Mouse (Mus musculus) neural tube, embryonic 11.5 days (tissue): ENCODE data around the gene Adamts10. TPM values are rescaled to one million over a fixed set of nuclear protein-coding genes. Genes with fewer than 3 reads are reported as not detected.

ENCODE experiments used
- ATAC-seq: fragments of 200-750 bp; cut with Nextera tagmentation; 2 replicates; pipeline ENCODE4 v1.8.0; 2017; ENCODE audit warnings: moderate number of reproducible peaks, mild to moderate bottlenecking, moderate TSS enrichment, moderate library complexity; ENCODE audit not compliant: insufficient read depth, low FRiP score, low TSS enrichment
- DNase-seq: peaks from one replicate; pipeline ENCODE4 v3.0.0-alpha.2; 2015; ENCODE audit warnings: low spot score
- H3K27ac ChIP-seq: fragments of 300-500 bp; sonication (generic); 2 replicates; pipeline ENCODE4 v1.5.1; 2014; ENCODE audit warnings: low read depth, mild to moderate bottlenecking, low read length
- H3K27me3 ChIP-seq: fragments of 300-500 bp; sonication (generic); 2 replicates; pipeline ENCODE4 v1.6.1; 2014; ENCODE audit warnings: mild to moderate bottlenecking, low read length, mixed read lengths; ENCODE audit not compliant: control insufficient read depth, insufficient read depth
- H3K36me3 ChIP-seq: fragments of 300-500 bp; sonication (generic); 2 replicates; pipeline ENCODE4 v1.6.1; 2014; ENCODE audit warnings: mild to moderate bottlenecking, low read length, moderate library complexity, mixed read lengths; ENCODE audit not compliant: control insufficient read depth, insufficient read depth
- H3K4me1 ChIP-seq: fragments of 300-500 bp; sonication (generic); 2 replicates; pipeline ENCODE4 v1.6.1; 2014; ENCODE audit warnings: low read length, mixed read lengths; ENCODE audit not compliant: control insufficient read depth, insufficient read depth
- H3K4me2 ChIP-seq: fragments of 300-500 bp; sonication (generic); 2 replicates; pipeline ENCODE4 v1.6.1; 2014; ENCODE audit warnings: low read depth, mild to moderate bottlenecking, moderate library complexity
- H3K4me3 ChIP-seq: fragments of 300-500 bp; sonication (generic); 2 replicates; pipeline ENCODE4 v1.5.1; 2014; ENCODE audit warnings: low read depth, low read length
- H3K9ac ChIP-seq: fragments of 300-500 bp; sonication (generic); 2 replicates; pipeline ENCODE4 v1.6.1; 2014; ENCODE audit warnings: mild to moderate bottlenecking, low read length
- H3K9me3 ChIP-seq: fragments of 300-500 bp; sonication (generic); 2 replicates; pipeline ENCODE4 v1.6.1; 2016; ENCODE audit warnings: low read length; ENCODE audit not compliant: control insufficient read depth
- WGBS: fragments of 180-500 bp; shearing (Covaris S2); extraction: QIAGEN DNeasy Blood & Tissue Kit; methylation state at CpG from one replicate; pipeline ENCODE4 v1.1.7; 2014; 5-methylcytosine and 5-hydroxymethylcytosine counted together
- polyA plus RNA-seq: library from polyadenylated mRNA; unstranded; fragments of >200 nt; fragmentation: Nextera tagmentation; extraction: Ambion mirVana; gene quantifications from 2 replicates; pipeline ENCODE4 v1.2.1, GENCODE M21; 2014

Gene Adamts10
- polyA plus RNA-seq, 1 experiment from 2014 or later: 37.0 TPM

DNA sequence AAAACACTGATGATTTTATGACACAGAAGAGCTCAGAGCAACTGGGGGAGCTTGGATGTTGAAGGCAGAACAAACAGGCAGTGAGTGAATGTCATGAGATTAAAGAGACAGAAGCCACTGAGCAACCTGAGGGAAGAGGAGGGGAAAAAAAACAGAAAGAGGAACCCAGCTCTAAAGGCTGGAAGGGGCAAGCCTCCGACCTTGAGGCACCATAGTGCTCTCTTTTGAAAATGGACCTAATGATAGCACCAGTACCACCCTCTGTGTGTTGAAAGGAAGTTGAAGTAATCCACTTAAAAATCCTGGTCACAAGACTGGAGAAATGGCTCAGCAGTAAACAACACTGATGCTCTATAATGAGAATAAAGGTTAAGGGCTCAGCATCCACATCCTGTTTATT, 40.6 kb downstream of the Adamts10 start:
- no peaks in the 10 kb centered on the region for H3K27me3 ChIP-seq
- 52% methylated on average over 1 of the region's 1 CpGs for WGBS
- ATAC-seq: no peak

GRCm38 (mm10) chr17:33566182-33566581, 42.2 kb downstream of the Adamts10 start:
- DNase-seq: no peak

More for the DNA sequence above, 40.6 kb downstream of the Adamts10 start:
- H3K27ac ChIP-seq: no peak overlapping the region
- DNase-seq: no peak
- H3K4me1 ChIP-seq: no peaks in the 10 kb centered on the region
- no peak overlapping the region for H3K9ac ChIP-seq
- H3K36me3 ChIP-seq: no peaks in the 10 kb centered on the region
- no peaks in the 10 kb centered on the region for H3K9me3 ChIP-seq
- H3K4me2 ChIP-seq: no peak overlapping the region
- H3K4me3 ChIP-seq: no peak overlapping the region

GRCm38 (mm10) chr17:33584061-33584460, 60.1 kb downstream of the Adamts10 start:
- no peak for ATAC-seq
- Histone ChIP-seq H3K9me3 (no peaks in the 10 kb centered on the region), H3K27me3 (no peaks in the 10 kb centered on the region), H3K4me2 (no peak overlapping the region), H3K9ac (no peak overlapping the region), H3K27ac (no peak overlapping the region), H3K4me1 (no peaks in the 10 kb centered on the region), H3K4me3 (no peak overlapping the region), H3K36me3 (no peaks in the 10 kb centered on the region)
- DNase-seq: no peak
- 91% methylated on average over 4 of the region's 4 CpGs for WGBS

More at GRCm38 (mm10) chr17:33566182-33566581, 42.2 kb downstream of the Adamts10 start:
- no peak overlapping the region for H3K9ac ChIP-seq
- H3K4me1 ChIP-seq: no peaks in the 10 kb centered on the region
- WGBS: 78% methylated on average over 2 of the region's 2 CpGs
- H3K36me3 ChIP-seq: no peaks in the 10 kb centered on the region
- H3K27me3 ChIP-seq: no peaks in the 10 kb centered on the region
- ATAC-seq: no peak
- H3K27ac ChIP-seq: no peak overlapping the region
- H3K9me3 ChIP-seq: no peaks in the 10 kb centered on the region
- no peak overlapping the region for H3K4me2 ChIP-seq
- H3K4me3 ChIP-seq: no peak overlapping the region

- Histone ChIP-seq H3K9me3 (no peaks in the 10 kb centered on the region), H3K4me3 (no peak overlapping the region), H3K27ac (no peak overlapping the region), H3K36me3 (no peaks in the 10 kb centered on the region), H3K4me2 (no peak overlapping the region), H3K4me1 (no peaks in the 10 kb centered on the region), H3K9ac (no peak overlapping the region), H3K27me3 (no peaks in the 10 kb centered on the region)
- DNase-seq (no peak), ATAC-seq (no peak)
- WGBS: 69% methylated on average over 17 of the region's 17 CpGs
These were observed 62.0 kb downstream of the Adamts10 start for GRCm38 (mm10) chr17:33586011-33586410.

DNA sequence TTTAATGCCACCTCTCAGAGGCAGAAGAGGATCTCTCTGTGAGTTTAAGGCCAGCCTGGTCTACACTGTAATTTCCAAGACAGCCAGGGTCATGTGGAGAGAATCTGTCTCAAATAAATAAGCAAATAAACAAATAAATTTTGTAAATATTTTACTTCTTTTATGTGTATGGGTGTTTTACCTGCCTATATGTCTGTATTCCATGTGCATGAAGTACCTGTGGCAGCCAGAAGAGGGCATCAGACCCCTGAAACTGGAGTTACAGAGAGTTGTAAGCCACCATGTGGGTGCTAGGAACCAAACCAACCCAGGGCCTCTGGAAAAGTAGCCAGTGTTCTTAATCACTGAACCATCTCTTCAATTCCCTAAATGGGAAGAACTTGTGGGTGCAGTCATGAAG, 73.3 kb downstream of the Adamts10 start:
- no peak overlapping the region for H3K9ac ChIP-seq
- no peak for ATAC-seq
- no peaks in the 10 kb centered on the region for H3K4me1 ChIP-seq
- DNase-seq: no peak
- no peak overlapping the region for H3K4me2 ChIP-seq
- no peaks in the 10 kb centered on the region for H3K36me3 ChIP-seq
- H3K27ac ChIP-seq: no peak overlapping the region
- H3K27me3 ChIP-seq: no peaks in the 10 kb centered on the region
- no peak overlapping the region for H3K4me3 ChIP-seq
- H3K9me3 ChIP-seq: no peaks in the 10 kb centered on the region

DNA sequence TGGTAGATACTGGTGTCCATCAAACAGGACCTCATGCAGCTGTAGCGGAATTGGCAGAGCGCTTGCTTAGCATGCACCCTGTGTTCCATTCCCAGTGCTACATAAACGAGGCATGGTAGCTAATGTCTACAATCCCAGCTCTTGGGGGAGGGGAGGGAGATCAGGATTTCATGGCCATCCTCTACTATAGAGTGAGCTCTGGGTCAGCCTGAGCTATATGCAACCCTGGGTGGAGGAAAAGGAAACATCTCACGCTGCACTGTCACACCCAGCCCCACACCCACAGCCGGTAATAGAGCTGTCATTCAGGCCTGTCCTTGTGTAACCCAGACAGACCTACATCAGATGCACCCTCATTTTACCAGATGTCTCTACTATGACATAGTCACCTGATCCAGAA, 74.5 kb downstream of the Adamts10 start:
- Histone ChIP-seq H3K9ac (no peak overlapping the region), H3K36me3 (no peaks in the 10 kb centered on the region), H3K27ac (no peak overlapping the region), H3K4me1 (no peaks in the 10 kb centered on the region), H3K27me3 (no peaks in the 10 kb centered on the region), H3K4me3 (no peak overlapping the region), H3K9me3 (no peaks in the 10 kb centered on the region), H3K4me2 (no peak overlapping the region)
- ATAC-seq (no peak), DNase-seq (no peak)
- 93% methylated on average over 5 of the region's 5 CpGs for WGBS

DNA sequence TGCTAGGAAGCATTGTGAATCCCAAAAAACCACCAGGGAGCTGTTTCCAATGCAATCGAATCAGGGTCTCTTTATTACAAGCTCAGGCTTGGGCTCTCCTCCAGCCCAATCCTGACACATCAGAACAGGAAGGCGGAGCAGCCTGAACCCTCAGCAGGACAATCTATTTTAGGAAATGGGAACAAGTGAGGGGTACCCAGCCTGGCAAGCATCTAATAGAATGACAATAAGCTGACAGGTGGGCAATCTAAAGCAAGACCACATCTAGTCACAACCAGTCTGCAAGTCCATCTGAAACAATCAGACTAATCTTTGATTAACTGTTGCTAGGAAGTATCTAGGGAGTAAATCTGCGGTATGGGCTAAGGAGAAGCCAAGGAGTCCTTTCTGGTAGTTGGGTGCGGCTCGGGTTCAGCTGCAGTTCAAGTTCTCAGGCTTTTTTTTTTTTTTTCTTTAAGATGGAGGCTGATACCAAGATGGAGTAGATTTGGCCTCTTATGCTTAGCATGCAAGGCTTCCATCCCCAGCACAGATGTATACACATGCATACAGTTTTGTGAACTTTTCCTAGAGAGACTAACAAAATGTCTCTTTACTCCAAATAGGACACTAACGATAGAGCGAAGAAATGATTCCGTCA, 76.0 kb downstream of the Adamts10 start:
- no peaks in the 10 kb centered on the region for H3K9me3 ChIP-seq
- no peak for ATAC-seq
- WGBS: 93% methylated on average over 8 of the region's 8 CpGs
- no peaks in the 10 kb centered on the region for H3K27me3 ChIP-seq
- DNase-seq: no peak
- no peak overlapping the region for H3K9ac ChIP-seq
- H3K4me2 ChIP-seq: no peak overlapping the region
- no peak overlapping the region for H3K4me3 ChIP-seq
- H3K27ac ChIP-seq: no peak overlapping the region
- no peaks in the 10 kb centered on the region for H3K36me3 ChIP-seq
- H3K4me1 ChIP-seq: no peaks in the 10 kb centered on the region

DNA sequence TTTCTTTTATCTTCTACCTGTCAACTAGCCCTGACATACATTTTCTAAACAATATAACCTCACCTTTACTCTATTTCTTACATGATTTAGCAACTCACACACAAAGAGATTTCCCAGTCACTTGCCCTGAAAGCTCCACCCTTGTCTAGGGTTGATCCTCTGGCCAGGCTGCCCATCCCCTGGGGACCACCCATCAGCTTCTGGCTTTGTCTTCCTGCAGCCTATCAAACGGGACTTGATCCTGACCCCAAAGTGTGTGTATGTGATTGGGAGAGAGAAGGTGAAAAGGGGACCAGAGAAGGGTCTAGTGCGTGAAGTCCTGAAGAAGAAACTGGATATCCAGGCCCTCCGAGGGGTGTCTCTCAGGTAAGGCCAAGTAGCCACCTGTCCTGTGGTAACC, 76.8 kb downstream of the Adamts10 start:
- 88% methylated on average over 3 of the region's 3 CpGs for WGBS

DNA sequence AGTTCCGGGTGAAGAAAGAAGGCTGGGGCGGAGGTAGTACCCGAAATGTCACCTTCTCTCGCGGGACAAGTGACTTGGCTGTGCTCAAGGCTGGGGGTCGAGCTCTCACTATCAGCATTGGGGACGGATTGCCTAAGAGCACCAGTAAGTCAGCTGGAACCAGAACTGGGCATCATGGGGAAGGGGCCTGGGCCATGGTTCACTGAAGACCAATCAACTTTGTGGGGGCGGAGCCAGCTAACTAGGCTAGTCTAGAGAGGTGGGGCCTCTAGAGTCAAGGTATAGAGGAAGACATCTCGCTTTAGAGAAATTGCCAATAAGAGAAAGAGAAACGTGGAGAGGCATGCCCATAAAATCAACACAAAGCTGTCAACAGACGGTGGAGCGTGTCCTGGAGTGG, 77.9 kb downstream of the Adamts10 start:
- no peak for DNase-seq
- no peak overlapping the region for H3K27ac ChIP-seq
- no peak overlapping the region for H3K4me3 ChIP-seq
- H3K27me3 ChIP-seq: no peaks in the 10 kb centered on the region
- no peaks in the 10 kb centered on the region for H3K4me1 ChIP-seq
- 86% methylated on average over 12 of the region's 12 CpGs for WGBS
- no peak overlapping the region for H3K4me2 ChIP-seq
- no peaks in the 10 kb centered on the region for H3K36me3 ChIP-seq
- H3K9me3 ChIP-seq: no peaks in the 10 kb centered on the region
- no peak overlapping the region for H3K9ac ChIP-seq
- no peak for ATAC-seq

More for the DNA sequence above, 76.8 kb downstream of the Adamts10 start:
- no peak for ATAC-seq
- Histone ChIP-seq H3K4me1 (no peaks in the 10 kb centered on the region), H3K27me3 (no peaks in the 10 kb centered on the region), H3K36me3 (no peaks in the 10 kb centered on the region), H3K9ac (no peak overlapping the region), H3K27ac (no peak overlapping the region), H3K4me3 (no peak overlapping the region), H3K9me3 (no peaks in the 10 kb centered on the region), H3K4me2 (no peak overlapping the region)
- DNase-seq: no peak
